Mouse (Mus musculus): ENCODE measurements around the gene Nup98. TPM values are rescaled to one million over a fixed set of nuclear protein-coding genes. Genes with fewer than 3 reads are reported as not detected.
A peak's percentile ranks its signal among the peaks of the same experiment; 100 is the strongest.

Nup98 gene
- total and polyA plus RNA-seq, 3 experiments = 25.9 to 195 (median 45.2) TPM

DNA sequence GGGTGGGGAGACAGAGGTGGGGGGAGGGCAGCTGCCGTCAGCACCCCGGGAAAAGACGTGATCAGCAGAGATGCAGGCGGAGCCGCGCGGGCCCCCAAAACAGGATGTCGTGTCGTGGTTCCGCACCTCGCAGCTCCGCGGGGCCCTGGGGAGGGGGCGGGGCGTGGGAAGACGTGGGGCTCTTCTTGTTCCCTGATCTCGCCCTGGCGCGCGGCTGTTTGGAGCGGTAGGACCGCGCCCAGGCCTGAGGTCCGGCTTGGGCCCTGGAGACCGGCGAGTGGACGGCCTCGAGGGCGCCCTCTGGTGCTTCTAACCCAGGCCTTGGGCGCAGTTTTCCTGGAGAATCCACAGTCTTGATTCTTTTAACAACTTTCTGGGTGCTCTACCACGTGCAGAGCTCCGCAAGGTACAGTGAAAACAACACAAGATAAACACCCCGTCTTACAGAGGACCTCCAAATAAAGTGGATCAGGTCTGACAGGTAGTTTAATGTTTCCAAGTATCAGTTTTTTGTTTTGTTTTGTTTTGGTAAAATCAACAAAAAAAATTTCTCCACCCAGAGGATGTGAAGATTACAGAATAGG lies 40.7 kb upstream of the Nup98 start (continued):
- TF ChIP-seq MYC (IDR thresholded peaks at IDR 0.05; ENCODE audit: low read depth, low read length) = peak; percentile 95
- peak; percentile 58; the same call in 1 of the 2 replicates for TF ChIP-seq USF1 (IDR thresholded peaks at IDR 0.05; ENCODE audit: low read depth, low read length)
- TF ChIP-seq CHD2 (IDR thresholded peaks at IDR 0.05; ENCODE audit: low read length) = no peak
- no peak; the same call in 1 of the 2 replicates for TF ChIP-seq ZC3H11A (IDR thresholded peaks at IDR 0.05; ENCODE audit: low read depth, low read length)
- TF ChIP-seq MEF2A (IDR thresholded peaks at IDR 0.05; ENCODE audit: extremely low read depth, insufficient replicate concordance, low read depth, low read length, poor library complexity, severe bottlenecking) = no peak
- no peak for TF ChIP-seq ZMIZ1 (IDR thresholded peaks at IDR 0.05; ENCODE audit: low read depth, low read length)
- no peak for TF ChIP-seq JUND (IDR thresholded peaks at IDR 0.05; ENCODE audit: low read depth, low read length)
- no peak for TF ChIP-seq POLR2AphosphoS2 (IDR thresholded peaks at IDR 0.05; ENCODE audit: low read length)
- TF ChIP-seq SMC3 (IDR thresholded peaks at IDR 0.05; ENCODE audit: low read depth, low read length) = peak; percentile 54
- no peak for TF ChIP-seq MAZ (IDR thresholded peaks at IDR 0.05; ENCODE audit: low read depth, low read length)
- TF ChIP-seq MAX (IDR thresholded peaks at IDR 0.05; ENCODE audit: low read length) = peak; percentile 93
- peak; percentile 50; the same call in 1 of the 2 replicates for TF ChIP-seq ETS1 (IDR thresholded peaks at IDR 0.05; ENCODE audit: low read depth, low read length)
- no peak for TF ChIP-seq RCOR1 (IDR thresholded peaks at IDR 0.05; ENCODE audit: low read depth, low read length)

DNA sequence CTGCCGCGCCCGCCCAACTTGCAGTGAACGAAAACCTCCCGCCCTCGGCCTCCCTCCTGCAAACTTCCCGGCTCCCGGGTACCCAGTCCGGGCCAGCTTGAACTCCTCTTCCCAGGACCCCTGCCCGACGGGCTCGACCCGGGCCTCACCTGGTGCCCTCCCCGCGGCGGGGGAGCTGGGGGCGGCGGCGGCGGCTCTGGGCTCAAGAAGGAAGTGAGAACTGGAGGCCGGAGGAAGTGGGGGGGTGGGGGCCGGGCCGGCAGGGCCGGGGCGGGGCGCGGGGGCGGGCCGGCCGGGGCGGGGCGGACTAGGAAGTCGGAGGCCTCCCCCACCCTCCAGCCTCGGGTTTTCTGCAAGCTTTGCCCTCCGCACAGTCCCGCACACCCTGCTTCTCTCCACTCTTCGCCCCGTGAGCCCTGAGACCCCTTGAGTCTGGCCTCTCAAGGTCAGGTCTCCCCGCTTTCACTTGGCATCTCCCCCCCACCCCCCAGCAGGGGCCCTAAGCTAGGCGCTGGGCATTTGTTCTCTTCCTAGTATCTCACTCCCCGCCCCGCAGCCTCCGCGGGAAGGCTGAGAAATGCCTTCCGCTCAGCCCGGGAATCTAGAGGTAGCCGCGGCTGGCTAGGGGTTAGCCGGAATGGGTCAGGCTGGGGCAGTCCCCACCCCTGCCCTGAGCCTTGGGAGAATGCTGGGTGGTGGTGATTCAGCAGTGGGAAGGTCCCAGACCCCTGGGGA lies 40.1 kb upstream of the Nup98 start:
- Histone ChIP-seq H3K27ac (ENCODE audit: control insufficient read depth, low read depth, low read length) (peak overlapping the region; percentile 99), H3K79me2 (ENCODE audit: control insufficient read depth, insufficient read depth, low read length, poor library complexity) (peaks cover 57% of the 10 kb centered on the region), H3K27me3 (ENCODE audit: control insufficient read depth in 1 of 2, insufficient read depth in 2 of 2, low read length in 2 of 2) (no peaks in the 10 kb centered on the region), H3K36me3 (ENCODE audit: control insufficient read depth in 1 of 2, insufficient read depth in 2 of 2, low read length in 2 of 2) (peaks cover 0 to 50% of the 10 kb centered on the region in 2 experiments; a peak in 2 of 4 replicates), H3K9ac (ENCODE audit: control insufficient read depth, low read depth, low read length, poor library complexity, severe bottlenecking) (peak overlapping the region; percentile 97), H3K9me3 (replicated peaks; ENCODE audit: insufficient read depth, low read length) (no peaks in the 10 kb centered on the region), H3K4me3 (ENCODE audit: control insufficient read depth in 1 of 2, insufficient read depth in 1 of 2, low read depth in 2 of 2, low read length in 2 of 2) (peak overlapping the region; percentile 83 to 97), H3K4me1 (ENCODE audit: control insufficient read depth in 1 of 2, insufficient read depth in 2 of 2, low read length in 2 of 2) (peaks cover 23 to 55% of the 10 kb centered on the region in 2 experiments)
- no peak for DNase-seq (ENCODE audit: low read depth, low spot score)
- no peak; the same call in 1 of the 2 replicates for TF ChIP-seq TCF12 (IDR thresholded peaks at IDR 0.05; ENCODE audit: low read depth, low read length)
- peak; percentile 55 for TF ChIP-seq ELF1 (IDR thresholded peaks at IDR 0.05; ENCODE audit: low read depth, low read length)
- TF ChIP-seq EP300 (IDR thresholded peaks at IDR 0.05; ENCODE audit: low read depth in 1 of 2, low read length in 2 of 2) = peak in 1 of 2 experiments; percentile 23; a peak in 1 of 4 replicates
- TF ChIP-seq SIN3A (IDR thresholded peaks at IDR 0.05; ENCODE audit: low read length) = peak; percentile 46; the same call in 1 of the 2 replicates
- TF ChIP-seq NELFE (IDR thresholded peaks at IDR 0.05; ENCODE audit: low read depth, low read length) = peak; percentile 71
- no peak for TF ChIP-seq USF1 (IDR thresholded peaks at IDR 0.05; ENCODE audit: low read depth, low read length)
- TF ChIP-seq HCFC1 (IDR thresholded peaks at IDR 0.05; ENCODE audit: low read depth, low read length) = peak; percentile 48
- no peak for TF ChIP-seq CHD2 (IDR thresholded peaks at IDR 0.05; ENCODE audit: low read length)
- TF ChIP-seq SMC3 (IDR thresholded peaks at IDR 0.05; ENCODE audit: low read depth, low read length) = no peak
- peak; percentile 23; the same call in 1 of the 2 replicates for TF ChIP-seq MXI1 (IDR thresholded peaks at IDR 0.05; ENCODE audit: low read depth, low read length)
- no peak for TF ChIP-seq POLR2AphosphoS5 (IDR thresholded peaks at IDR 0.05; ENCODE audit: borderline replicate concordance, low read depth, low read length)
- peak; percentile 66 for TF ChIP-seq MAZ (IDR thresholded peaks at IDR 0.05; ENCODE audit: low read depth, low read length)
- TF ChIP-seq TBP (IDR thresholded peaks at IDR 0.05; ENCODE audit: low read depth, low read length) = 0 out of 2 replicates have a peak, but pooled peaks have one; percentile 15
- TF ChIP-seq POLR2AphosphoS2 (IDR thresholded peaks at IDR 0.05; ENCODE audit: low read length) = no peak; the same call in 1 of the 2 replicates
- TF ChIP-seq POLR2A (IDR thresholded peaks at IDR 0.05; ENCODE audit: control insufficient read depth in 1 of 2, insufficient read depth in 1 of 2, low read depth in 1 of 2, low read length in 2 of 2, poor library complexity in 1 of 2) = peak in 1 of 2 experiments; percentile 56; a peak in 3 of 4 replicates
- TF ChIP-seq MEF2A (IDR thresholded peaks at IDR 0.05; ENCODE audit: extremely low read depth, insufficient replicate concordance, low read depth, low read length, poor library complexity, severe bottlenecking) = no peak
- peak; percentile 51; the same call in 1 of the 2 replicates for TF ChIP-seq ZMIZ1 (IDR thresholded peaks at IDR 0.05; ENCODE audit: low read depth, low read length)

Data from MEL (cell line).